Mouse (Mus musculus): ENCODE measurements around the gene Rsph1.

- no peak for TF ChIP-seq CTCF (IDR thresholded peaks at IDR 0.05; ENCODE audit: borderline replicate concordance, insufficient read depth, low read length)
- TF ChIP-seq POLR2A (IDR thresholded peaks at IDR 0.05; ENCODE audit: low read depth, low read length) = no peak
Measured at GRCm38 (mm10) chr17:31224591-31224990, 52.6 kb downstream of the Rsph1 start.
